Mouse (Mus musculus) adrenal gland, adult (tissue): ENCODE measurements around the gene Sorcs3.

Experiments
- DNase-seq, 2 experiments: peaks; one replicate each; pipeline ENCODE4 v3.0.0; 2022 to 2023; ENCODE audit warnings: low spot score in 1 of 2; ENCODE audit not compliant: inconsistent age in 2 of 2

Sorcs3 gene

GRCm38 (mm10) chr19:48371787-48372186 is 166.0 kb downstream of the Sorcs3 start:
- DNase-seq, result no peak

- peak in 1 of 2 experiments; percentile 27 for DNase-seq
Measured at GRCm38 (mm10) chr19:48378006-48378540, 172.2 kb downstream of the Sorcs3 start.

- DNase-seq, result no peak
Measured at GRCm38 (mm10) chr19:48391551-48391950, 185.7 kb downstream of the Sorcs3 start.

GRCm38 (mm10) chr19:48404774-48405495 is 199.1 kb downstream of the Sorcs3 start:
- DNase-seq, result no peak

GRCm38 (mm10) chr19:48408221-48408620 is 202.4 kb downstream of the Sorcs3 start:
- DNase-seq, result no peak

GRCm38 (mm10) chr19:48411332-48411731 is 205.5 kb downstream of the Sorcs3 start:
- DNase-seq, result no peak

GRCm38 (mm10) chr19:48413836-48414235 is 208.0 kb downstream of the Sorcs3 start:
- DNase-seq, result peak; percentile 5 to 53

GRCm38 (mm10) chr19:48418356-48418755 is 212.5 kb downstream of the Sorcs3 start:
- no peak for DNase-seq

GRCm38 (mm10) chr19:48429263-48429662 is 223.4 kb downstream of the Sorcs3 start:
- DNase-seq, result no peak

GRCm38 (mm10) chr19:48429755-48430154 is 223.9 kb downstream of the Sorcs3 start:
- no peak for DNase-seq

- DNase-seq, result peak in 1 of 2 experiments; percentile 25
Measured at GRCm38 (mm10) chr19:48430328-48430727, 224.5 kb downstream of the Sorcs3 start.

GRCm38 (mm10) chr19:48438450-48438849 is 232.6 kb downstream of the Sorcs3 start:
- no peak for DNase-seq

- peak in 1 of 2 experiments; percentile 24 for DNase-seq
Measured at GRCm38 (mm10) chr19:48461141-48461540, 255.3 kb downstream of the Sorcs3 start.

GRCm38 (mm10) chr19:48462426-48462825 is 256.6 kb downstream of the Sorcs3 start:
- DNase-seq, result no peak

GRCm38 (mm10) chr19:48463494-48463893 is 257.7 kb downstream of the Sorcs3 start:
- DNase-seq, result no peak

GRCm38 (mm10) chr19:48467471-48467870 is 261.6 kb downstream of the Sorcs3 start:
- no peak for DNase-seq

GRCm38 (mm10) chr19:48469791-48470410 is 264.1 kb downstream of the Sorcs3 start:
- no peak for DNase-seq

- no peak for DNase-seq
Measured at GRCm38 (mm10) chr19:48471927-48472326, 266.1 kb downstream of the Sorcs3 start.

- no peak for DNase-seq
Measured at GRCm38 (mm10) chr19:48475784-48476410, 270.1 kb downstream of the Sorcs3 start.

GRCm38 (mm10) chr19:48478864-48479263 is 273.0 kb downstream of the Sorcs3 start:
- DNase-seq, result no peak

- DNase-seq, result no peak
Measured at GRCm38 (mm10) chr19:48482946-48483345, 277.1 kb downstream of the Sorcs3 start.

GRCm38 (mm10) chr19:48491111-48491510 is 285.3 kb downstream of the Sorcs3 start:
- no peak for DNase-seq
